Mouse (Mus musculus) small intestine, adult 2 months (tissue): ENCODE measurements around the gene Ppm1b.

Source experiments
- CTCF ChIP-seq: fragments of 200-500 bp; IDR thresholded peaks from 2 replicates; pipeline ENCODE4 v1.5.1; 2012; ENCODE audit warnings: low read depth, mild to moderate bottlenecking, control low read depth, inconsistent platforms, low read length, moderate library complexity, mixed read lengths; ENCODE audit not compliant: insufficient replicate concordance, insufficient read length; ENCODE audit errors: extremely low read depth
- POLR2A ChIP-seq: fragments of 200-500 bp; IDR thresholded peaks from 2 replicates; pipeline ENCODE4 v1.6.1; 2012; ENCODE audit warnings: low read depth, mild to moderate bottlenecking, control low read depth, inconsistent platforms, low read length, moderate library complexity

DNA sequence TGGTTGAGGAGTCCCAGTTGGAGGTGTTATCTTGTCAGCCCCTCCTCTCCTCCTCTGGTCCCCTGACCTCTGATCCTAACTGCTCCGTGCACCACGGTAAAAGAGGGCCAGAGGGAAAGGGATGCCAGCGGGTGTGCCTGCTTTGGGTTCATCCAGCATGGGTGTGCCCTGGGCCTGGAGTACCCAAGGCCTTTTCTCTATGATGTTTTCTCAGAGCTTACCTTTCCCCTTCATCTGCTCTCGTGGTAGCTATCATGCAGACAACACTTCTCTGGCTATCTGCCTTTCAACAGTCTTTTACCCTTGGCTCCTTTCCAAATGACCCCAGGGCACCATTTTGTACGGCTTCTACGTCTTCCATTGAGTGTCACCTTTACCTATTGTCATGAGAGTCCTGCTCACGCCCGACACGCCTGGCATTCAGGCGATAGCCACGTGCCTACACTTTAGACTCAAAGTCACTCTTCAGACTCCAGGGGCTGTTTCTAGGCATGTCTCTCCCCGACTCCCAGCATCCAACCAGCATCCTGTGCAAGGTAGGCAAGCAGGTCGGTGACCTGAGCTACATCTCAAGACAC lies 15.2 kb upstream of the Ppm1b start:
- no peak for TF ChIP-seq CTCF
- TF ChIP-seq POLR2A = no peak
